Mouse (Mus musculus) adrenal gland (tissue): ENCODE results near the gene Hint3.
"Not testable (repeated sequence)": the region's sequence is repeated elsewhere in the genome, so short reads cannot be mapped to it uniquely, and the experiment has no call there.

ENCODE experiments used
- intact Hi-C: fragments of 180-260 bp; cut with DNase I; formaldehyde crosslinking; loops from one replicate; pipeline ENCODE4 v1.15.1; 2025
- long read RNA-seq, 2 experiments: library from polyadenylated mRNA; unstranded; transcript quantifications; one replicate each; pipeline ENCODE4 v2.0.0; 2020; ENCODE audit warnings: borderline replicate concordance in 1 of 2; ENCODE audit not compliant: insufficient replicate concordance in 1 of 2

Gene Hint3
- long read RNA-seq, experiment 1, transcript Hint3-203 (5 exons, 875 nt): major isoform, 27 of 30 reads
- long read RNA-seq, experiment 1, partial matches to known transcripts: 0 of 30 reads
- long read RNA-seq, experiment 1, other reads (novel, unspliced or antisense): 2 of 30 reads
- long read RNA-seq, experiment 2, transcript Hint3-203 (5 exons, 875 nt): major isoform, 25 of 29 reads
- long read RNA-seq, experiment 2, partial matches to known transcripts: 1 of 29 reads
- long read RNA-seq, experiment 2, other reads (novel, unspliced or antisense): 2 of 29 reads

DNA sequence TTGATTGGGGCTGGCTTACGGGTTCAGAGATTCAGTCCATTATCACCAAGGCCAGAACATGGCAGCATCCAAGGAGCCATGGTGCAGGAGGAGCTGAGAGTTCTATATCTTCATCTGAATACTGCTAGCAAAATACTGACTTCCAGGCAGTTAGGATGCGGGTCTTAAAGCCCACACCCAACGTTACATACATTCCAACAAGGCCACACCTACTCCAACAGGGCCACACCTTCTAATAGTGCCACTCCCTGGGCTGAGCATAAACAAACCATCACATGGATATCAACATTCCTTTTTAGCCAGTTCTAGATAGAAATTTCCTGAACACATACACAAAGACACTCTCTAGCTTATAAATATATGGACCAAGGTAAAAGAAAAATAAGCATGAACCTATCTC, at the start of gene Hint3:
Gene Hint3 (minus strand): TSS at position 120 of the 400 bp plus-strand sequence.
- intact Hi-C loops: no loop called here

DNA sequence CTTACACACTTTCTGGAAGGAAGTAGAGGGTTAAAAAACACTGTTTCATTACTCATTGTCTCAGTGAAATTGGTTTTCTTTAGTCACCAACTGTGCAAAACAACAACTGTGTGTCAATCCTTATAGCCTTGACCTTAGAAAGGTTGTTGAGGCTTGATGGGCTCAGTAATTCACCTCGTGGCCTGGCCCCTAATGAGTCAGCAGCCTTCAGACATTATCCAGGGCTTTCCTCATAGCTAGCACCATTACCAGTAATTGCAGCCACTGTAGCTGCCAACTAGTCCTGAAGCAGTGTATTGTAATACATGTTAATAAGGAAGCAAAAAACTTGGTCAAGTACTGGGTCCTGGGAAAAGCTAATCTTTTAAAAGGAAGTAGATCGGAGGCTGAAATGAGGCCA, 48.6 kb upstream of the Hint3 start:
- intact Hi-C loops: no loop called here

DNA sequence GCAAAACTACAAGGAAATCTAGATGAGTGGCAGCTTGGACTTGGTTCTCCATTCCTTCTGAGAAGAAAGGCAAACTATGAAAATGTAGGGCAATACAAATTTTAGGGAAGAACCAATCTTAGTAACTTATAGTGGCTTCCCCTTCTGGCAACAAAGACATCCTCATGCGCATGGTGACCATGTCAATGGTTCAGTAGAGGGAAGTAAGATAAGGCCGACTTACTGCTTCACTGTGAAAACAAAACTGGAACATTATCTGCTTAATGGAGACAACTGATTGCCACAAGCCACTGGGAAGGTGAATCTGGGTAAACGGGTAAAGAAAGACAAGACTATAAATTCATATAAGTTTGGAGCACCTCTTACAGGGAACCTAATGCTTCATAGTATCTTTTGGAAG, 45.4 kb upstream of the Hint3 start:
- intact Hi-C loops: no loop called here

DNA sequence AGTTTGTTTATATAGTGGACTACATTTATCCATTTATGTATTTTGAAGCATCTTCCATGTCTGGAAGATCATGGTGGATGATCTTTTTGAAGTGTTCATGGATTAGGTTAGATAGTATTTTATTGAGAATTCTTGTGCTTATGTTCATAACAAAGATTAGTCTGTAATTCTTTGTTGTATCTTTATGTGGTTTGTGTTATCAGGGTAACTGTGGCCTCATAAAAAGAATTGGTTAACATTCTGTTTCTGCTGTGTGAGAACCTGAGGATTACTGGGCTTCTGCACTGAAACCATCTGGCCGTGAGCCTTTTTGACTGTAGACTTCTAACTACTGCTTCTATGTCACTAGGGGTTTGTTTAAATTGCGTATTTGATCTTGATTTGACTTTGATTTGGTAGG, 37.1 kb upstream of the Hint3 start:
- intact Hi-C loops: no loop called here

DNA sequence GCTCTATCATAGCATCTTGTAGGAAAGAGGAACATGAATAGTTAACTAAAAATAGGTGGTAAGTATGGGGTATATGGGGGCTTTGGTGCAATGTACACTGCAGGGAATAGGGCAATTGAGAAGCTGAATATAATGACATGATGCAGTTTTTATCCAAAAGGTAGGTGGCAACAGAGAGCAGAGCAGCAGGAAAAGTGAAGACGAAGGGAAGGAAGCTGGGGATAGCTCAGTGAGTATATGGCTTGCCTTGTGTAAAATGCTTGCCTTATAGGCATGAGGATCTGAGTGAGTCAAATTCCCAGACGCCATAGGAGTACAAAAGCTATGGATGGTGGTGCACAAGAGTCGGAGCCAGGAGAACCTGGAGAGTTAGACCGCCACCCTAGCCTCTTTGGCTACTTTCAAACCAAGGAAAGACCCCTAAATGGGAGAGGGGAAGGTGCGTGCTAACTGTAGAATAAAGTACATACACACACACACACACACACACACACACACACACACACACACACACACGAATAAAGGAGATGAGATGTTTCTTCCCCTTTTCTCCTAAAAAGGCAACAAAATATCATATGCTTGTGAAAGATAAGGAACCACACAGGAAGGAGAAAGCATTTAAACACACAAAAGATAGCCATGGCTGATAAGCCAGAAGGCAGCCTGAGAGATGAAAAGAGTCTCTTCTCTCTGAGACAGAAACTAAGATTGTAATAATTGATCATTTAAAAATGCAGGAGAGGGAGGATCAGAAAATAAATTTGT, 31.3 kb upstream of the Hint3 start:
- intact Hi-C loops: loop anchor here (5.0 kb wide), 2 partner anchors 57 to 152 kb away; no protein-coding TSS in a partner anchor

DNA sequence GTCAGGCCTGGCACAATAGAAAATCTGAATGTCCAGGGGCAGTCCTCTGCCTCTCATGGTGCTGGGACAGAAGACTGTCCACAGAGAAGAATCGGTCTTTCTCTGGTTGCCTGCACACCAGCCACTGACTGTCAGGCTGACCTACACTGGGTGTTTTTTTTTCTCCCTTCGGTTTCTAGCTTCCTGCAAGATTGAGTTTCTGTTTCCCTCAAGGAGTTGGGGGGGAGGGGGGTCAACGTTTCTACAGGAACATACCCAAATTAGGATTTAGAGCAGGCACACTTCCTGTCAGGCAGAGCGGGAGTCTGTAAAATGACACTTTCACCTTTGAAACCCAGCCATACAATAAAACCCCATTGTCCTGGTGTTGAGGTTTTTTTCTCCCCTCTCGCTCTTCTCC, 26.2 kb upstream of the Hint3 start:
- intact Hi-C loops: no loop called here

DNA sequence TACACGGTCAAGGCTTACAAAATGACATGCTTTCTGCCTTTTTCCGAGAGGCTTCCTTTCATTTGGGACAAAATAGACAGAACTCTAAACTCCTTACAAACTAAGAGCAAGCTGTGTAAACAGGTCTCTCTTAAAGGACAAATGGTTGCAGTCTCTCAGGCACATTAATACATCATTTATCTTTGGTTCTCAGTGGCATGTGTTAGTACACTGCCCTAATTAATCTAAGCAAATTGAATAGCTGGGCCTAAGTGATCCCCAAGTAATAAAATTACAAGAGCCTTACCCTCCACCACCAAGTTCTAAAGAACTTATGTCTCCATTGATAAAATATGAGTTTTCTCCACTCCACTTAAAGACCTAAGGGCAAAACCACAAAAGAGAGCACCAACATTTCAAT, 18.2 kb upstream of the Hint3 start:
- intact Hi-C loops: no loop called here

DNA sequence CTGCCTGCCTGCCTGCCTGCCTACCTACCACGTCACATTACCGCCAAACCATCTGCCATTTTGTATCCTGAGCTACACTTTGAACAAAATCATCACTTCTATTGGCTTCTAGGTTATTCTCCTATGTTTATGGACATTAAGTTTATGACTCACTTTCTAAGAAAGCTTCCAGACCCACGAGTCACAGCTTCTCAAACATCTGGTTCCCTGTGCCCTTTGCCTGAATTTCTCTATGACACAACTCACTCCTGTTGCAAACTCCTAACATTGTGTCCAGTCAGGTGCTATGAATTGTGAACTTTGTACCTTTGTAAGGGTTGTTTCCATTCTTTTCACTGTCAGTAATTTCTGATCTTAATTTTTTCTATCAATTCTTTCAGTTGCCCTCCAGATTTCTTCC, 8.8 kb upstream of the Hint3 start:
- intact Hi-C loops: no loop called here

DNA sequence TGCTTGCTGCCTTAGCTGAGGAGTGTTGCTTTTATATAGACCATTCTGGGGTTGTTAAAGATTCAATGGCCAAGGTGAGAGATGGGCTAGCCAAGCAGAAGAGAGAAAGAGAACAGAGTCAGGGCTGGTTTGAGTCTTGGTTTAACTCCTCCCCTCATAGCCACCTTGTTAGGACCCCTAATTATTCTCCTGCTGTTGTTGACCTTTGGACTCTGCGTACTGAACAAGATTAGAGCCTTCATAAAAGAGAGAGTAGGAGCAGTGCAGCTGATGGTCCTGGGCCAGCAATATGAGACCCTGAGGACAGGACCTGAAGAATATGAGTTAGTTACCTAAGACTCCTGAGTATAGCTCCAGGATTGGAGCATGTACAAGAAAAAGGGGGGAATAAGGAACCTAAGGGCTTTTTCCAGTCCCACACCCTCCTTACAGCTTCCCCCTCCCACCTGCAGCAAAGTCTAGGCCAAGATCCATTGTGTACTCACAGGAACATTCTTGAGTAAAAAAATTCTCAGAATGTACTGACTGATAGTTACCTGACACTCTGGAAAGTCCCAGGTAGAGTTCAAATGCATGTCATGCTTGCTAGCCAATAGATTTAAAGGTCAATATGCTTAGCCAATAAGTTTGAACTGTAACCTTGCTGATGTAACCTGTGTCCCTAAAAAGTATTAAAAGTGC, 7.2 kb upstream of the Hint3 start:
- intact Hi-C loops: not testable (repeated sequence)

DNA sequence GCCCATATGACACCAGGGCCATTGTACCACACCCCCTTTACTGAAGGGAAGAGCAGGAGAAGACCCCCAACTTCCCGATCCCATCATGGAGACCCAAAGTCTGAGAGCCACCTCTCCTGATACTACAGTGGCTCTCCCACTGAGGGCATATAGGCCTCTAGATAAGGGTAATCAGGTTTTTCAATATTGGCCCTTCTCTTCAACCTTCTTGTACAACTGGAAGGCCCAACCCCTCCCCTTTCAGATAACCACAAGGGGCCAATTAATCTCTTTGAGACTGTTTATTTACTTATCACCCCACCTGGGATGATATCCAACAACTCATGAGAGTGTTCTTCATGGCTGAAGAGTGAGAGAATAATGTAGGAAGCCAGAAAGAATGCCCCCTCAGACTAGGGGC, 3.3 kb upstream of the Hint3 start:
- intact Hi-C loops: no loop called here

DNA sequence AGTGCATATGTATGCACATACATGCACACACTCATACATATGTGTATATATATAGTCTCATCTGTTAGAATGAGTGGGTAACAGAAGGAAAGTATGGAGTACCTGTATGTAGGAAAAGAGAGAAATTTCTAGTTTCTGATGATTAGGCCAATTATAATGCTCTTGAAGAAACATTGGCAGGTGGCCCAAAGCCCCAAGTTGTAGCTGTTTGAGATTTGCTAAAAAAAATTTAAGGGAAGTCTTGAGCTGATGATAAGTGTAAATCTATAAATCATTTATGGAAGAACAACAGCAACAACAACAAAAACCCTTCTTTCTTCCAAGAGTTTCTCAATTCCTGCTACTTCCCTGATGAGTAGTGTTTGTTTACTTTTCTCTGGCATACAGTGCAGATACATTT, 545 bp upstream of the Hint3 start:
- intact Hi-C loops: no loop called here

DNA sequence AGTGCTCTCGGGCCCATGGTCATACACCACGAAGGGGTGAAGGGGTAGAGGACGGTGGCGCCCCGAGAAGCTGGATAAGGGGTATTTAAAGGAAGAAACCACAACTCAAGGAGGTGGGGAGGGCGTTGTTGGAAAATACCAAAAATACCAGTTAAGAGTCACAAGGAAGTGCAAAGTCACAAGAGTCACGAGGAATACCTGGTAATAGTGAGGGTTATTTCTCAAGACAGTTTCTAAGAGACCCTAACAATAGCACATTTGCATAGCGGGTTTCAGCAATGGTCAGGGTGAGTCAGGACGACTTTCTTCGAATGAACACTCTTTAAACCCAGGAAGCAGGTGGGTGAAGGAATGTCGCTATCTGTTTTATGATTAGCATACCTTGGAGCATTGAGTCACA, 988 bp downstream of the Hint3 start:
- intact Hi-C loops: not testable (repeated sequence)

DNA sequence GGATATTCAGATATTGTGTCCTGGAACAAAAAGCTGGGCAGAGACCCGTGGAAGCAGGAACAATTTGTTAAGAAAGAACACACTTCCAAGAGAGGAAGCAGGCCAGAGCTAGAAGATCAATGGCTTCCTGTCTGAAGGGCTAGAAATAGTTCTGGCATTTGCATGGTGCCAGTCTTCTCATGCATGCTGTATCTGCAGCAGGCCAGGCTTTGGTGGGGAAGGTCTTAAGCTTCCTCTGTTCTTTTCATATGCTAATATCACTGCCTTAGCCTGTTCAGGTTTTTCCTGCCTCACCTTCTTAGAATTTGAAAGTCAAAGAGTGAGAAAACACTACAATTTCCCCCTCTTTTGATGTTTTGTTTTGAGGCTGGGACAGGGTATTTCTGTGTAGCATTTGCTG, 1.9 kb downstream of the Hint3 start:
- intact Hi-C loops: no loop called here

DNA sequence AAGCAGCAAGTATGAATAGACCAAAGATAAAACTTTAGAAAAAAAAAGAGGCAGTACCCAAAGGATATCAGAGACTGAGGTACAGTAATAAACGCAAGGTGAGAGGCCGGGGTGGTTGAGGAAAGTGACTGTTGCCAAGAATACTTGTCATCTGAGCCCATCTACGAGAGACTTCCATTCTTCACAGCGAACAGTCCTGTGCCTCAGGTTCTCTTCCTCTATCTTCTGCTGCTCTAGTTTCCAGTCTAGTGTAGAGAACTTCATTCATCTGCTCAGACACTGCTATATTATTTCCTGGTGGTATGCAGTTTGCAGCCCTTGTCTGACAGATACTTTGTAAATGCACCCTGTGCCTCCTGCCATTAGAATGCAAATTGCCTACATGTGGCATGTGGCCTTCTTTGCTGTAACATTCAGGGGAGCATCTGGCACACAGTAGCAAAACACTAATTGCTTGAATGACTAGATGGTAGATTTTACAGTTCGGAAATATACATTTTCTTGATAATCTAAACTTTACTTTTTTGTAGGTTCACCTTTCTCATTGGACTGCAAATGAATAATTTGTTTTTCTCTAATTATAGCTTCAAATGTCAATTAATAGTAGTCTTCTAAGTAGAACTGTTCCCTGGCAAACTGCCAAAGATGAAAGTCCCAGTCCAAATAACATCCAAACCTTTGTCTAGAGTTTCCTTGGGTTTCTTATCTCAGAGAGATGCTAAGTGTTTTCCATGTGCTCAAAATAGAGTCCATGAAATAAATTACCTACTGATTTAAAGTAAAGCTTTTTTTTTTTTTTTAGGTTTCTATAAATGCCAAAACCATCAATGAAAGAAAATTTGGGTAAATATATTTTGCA, 5.0 kb downstream of the Hint3 start:
- intact Hi-C loops: loop anchor here (5.0 kb wide), 1 partner anchor 98 kb away; no protein-coding TSS in a partner anchor

DNA sequence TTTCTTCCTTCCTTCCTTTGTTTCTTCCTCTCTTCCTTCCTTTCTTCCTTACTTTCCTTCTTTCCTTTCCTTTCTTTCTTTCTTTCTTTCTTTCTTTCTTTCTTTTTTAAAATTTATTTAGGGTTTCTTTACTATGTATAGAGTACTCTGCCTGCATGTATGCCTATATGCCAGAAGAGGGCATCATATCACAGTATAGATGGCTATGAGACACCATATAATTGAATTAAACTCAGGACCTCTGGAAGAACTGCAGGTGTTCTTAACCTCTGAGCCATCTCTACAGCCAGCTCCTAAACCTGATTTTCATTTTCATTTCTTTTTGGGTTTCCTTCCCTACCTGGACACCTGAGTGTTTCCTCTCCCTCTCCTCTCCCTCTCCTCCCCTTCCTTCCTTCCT, 6.5 kb downstream of the Hint3 start:
- intact Hi-C loops: loop anchor here (5.0 kb wide), 1 partner anchor 99 kb away; no protein-coding TSS in a partner anchor

DNA sequence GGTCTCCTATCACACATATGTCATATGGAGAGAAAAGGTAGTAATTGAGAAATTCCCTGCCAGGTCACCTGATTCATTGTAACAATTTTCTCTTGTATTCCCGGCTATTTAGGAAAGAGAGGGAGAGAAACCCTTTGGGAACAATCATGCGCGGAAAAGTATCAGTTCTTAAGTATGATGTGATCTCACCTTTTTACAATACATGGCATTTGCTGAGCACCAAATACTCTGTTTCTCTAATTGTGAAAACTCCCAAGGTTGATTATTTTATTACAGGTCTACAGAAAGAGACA, 10.6 kb downstream of the Hint3 start:
- intact Hi-C loops: loop anchor here (5.0 kb wide), 1 partner anchor 193 kb away; no protein-coding TSS in a partner anchor

DNA sequence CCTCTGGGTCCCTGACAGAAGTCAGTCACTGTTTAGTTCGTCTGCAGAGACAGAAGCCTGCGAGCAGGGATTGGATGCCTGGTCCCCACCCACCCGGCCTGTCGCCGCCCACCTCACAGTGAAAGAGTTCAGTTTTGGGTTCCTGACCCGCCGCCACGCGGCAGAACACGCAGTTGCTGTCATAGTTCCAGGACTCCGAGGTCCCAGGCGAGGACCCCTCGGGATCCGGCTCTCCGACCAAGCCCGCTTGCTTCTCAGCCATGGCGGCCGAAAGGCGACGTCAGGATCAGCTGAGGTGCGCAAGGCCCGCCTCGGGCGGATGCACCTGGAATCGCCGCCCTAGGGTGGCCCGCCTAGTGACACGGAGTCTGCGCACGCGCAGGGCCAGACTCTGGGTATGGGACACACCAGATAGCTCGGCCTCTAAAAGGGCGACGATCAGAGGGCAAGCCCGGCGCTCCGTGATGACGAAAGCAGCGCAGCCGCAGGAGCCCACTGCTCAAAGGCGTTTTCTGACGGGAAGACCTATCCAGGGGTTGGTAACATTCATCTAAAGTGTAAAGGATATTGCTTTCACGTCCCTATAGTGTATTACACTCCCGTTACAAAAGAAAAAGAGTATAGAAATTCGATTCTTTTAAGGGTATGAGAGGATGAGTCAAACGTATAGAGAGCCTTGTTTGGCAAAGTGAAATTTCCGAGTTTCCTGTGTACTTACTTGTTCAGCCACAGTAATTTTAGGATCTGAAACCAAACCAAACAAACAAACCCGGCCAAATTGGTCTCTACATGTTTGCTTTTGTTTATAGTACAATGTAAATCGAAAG, 11.1 kb downstream of the Hint3 start:
- intact Hi-C loops: loop anchor here (5.0 kb wide), 1 partner anchor 194 kb away; no protein-coding TSS in a partner anchor

DNA sequence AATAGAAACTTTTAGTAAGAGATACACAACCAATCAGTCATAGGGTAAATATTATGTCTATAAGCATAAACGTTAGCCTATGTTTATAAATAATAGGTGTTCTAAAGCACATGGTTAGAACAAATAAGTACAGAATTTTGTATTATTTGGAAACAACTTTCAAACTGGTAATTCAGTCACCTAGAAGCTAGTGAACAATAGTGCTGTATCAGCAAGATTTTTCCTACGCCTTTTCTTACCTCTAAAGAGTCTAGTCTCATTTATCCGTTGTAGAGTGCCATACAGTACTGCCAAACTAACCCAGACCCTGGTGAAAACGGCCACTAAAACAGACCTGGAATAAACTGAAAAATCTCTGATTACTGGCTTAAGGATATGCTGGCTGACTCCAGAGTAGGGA, 16.4 kb downstream of the Hint3 start:
- intact Hi-C loops: no loop called here

DNA sequence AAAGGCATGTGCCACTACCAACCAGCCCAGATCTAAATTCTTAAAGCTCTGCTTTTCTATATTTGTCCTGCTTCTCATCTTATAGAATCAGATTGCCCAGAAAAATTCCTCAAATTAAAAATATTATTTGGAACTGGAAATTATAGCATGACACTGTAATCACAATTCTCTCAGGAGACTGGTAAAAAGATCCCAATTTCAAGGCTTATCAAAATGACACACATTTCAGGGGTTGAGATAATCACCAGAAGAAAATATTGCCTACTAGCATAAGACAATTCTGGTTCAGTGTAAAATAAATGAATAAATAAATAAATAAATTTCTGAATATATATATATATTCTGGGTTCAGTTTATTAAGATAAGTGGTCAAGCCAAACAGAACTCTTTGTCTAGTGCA, 19.8 kb downstream of the Hint3 start:
- intact Hi-C loops: no loop called here

DNA sequence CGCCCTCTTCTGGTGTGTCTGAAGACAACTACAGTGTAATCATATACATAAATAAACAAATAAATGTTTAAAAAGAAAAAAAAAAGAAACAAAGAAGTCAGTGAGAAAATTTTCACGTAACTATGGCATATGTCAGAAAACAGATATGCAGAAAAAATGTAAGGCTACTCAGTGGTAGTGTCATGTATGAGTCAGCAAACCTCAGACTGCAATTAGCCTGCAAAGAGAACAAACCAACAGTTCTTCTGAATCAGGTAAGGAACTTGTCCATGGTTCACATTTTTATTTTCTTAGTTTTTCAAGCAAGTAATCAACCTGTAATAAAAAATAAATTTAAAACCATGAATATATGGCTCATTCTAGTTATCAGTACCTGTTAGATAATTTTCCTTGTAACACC, 21.3 kb downstream of the Hint3 start:
- intact Hi-C loops: no loop called here
